Mouse (Mus musculus) C2C12 (cell line): ENCODE measurements around the gene H2al1j.
"Not testable (repeated sequence)": the region's sequence is repeated elsewhere in the genome, so short reads cannot be mapped to it uniquely, and the experiment has no call there.

Experiments
- CTCF ChIP-seq: IDR thresholded peaks from one replicate; pipeline ENCODE4 v1.5.1; 2011; ENCODE audit not compliant: control insufficient read depth, insufficient read depth, insufficient read length
- MYOG ChIP-seq: IDR thresholded peaks from one replicate; pipeline ENCODE4 v1.6.1; 2011; ENCODE audit not compliant: control insufficient read depth, insufficient read length; ENCODE audit errors: extremely low read depth
- USF1 ChIP-seq: IDR thresholded peaks from one replicate; pipeline ENCODE4 v1.6.1; 2011; ENCODE audit warnings: low read depth, mild to moderate bottlenecking, control low read depth, moderate library complexity

DNA sequence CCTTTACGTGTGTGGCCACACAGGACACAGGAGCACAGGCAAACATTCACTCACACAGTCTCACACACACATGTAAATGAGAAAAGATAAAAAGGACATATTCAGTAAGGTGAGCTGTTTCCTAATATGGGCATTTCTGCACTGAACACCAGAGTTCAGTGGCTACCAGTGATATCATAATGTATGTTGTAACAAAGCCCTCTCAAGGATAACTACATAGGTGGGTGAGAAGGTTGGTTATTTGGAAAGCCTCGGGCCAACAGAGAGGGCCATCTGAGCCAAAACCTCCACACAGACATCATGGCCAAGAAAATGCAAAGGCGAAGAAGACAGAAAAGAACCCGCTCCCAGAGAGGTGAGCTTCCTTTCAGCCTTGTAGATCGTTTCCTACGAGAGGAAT is 22.3 kb upstream of the H2al1j start, which contains the start of gene H2al1c:
- TF ChIP-seq USF1, CTCF, MYOG: not testable (repeated sequence)
